Mouse (Mus musculus) embryonic stem cell, embryonic (primary cell): Measurements from ENCODE around the gene Fam19a5.

Experiments
- CTCF ChIA-PET, 4 experiments: fragments of 300-600 bp in 2 of 4; fragments of 350-600 bp in 2 of 4; sonication (Branson Sonifier 250); formaldehyde crosslinking; loops; one replicate each; lab custom pipeline; 2022; ENCODE audit warnings: inconsistent platforms in 2 of 4; lab: Charles Lee
- POLR2A ChIA-PET, 4 experiments: fragments of 300-600 bp in 2 of 4; fragments of 350-600 bp in 2 of 4; sonication (Branson Sonifier 250); formaldehyde crosslinking; loops; one replicate each; lab custom pipeline; 2022; ENCODE audit warnings: antibody characterized with exemption in 4 of 4, inconsistent platforms in 1 of 4; lab: Charles Lee

Fam19a5 gene

GRCm38 (mm10) chr15:87579861-87580260 is 35.8 kb downstream of the Fam19a5 start:
- ChIA-PET CTCF (interaction anchor here in 1 of 4 experiments (0.7 kb wide), 1 partner anchor 668 kb away, joined by 3 read pairs; no protein-coding TSS in a partner anchor), POLR2A (no interaction called here)

GRCm38 (mm10) chr15:87583921-87584621 is 40.0 kb downstream of the Fam19a5 start:
- ChIA-PET POLR2A (no interaction called here), CTCF (interaction anchor here in 1 of 4 experiments (0.6 kb wide), 1 partner anchor 377 kb away, joined by 3 read pairs; no protein-coding TSS in a partner anchor)

- ChIA-PET CTCF (interaction anchor here in 1 of 4 experiments (1.6 kb wide), 1 partner anchor 33 kb away, joined by 4 read pairs; no protein-coding TSS in a partner anchor), POLR2A (interaction anchor here in 1 of 4 experiments (0.6 kb wide), 1 partner anchor 1229 kb away, joined by 3 read pairs; no protein-coding TSS in a partner anchor)
Measured at GRCm38 (mm10) chr15:87590975-87591374, 46.9 kb downstream of the Fam19a5 start.

DNA sequence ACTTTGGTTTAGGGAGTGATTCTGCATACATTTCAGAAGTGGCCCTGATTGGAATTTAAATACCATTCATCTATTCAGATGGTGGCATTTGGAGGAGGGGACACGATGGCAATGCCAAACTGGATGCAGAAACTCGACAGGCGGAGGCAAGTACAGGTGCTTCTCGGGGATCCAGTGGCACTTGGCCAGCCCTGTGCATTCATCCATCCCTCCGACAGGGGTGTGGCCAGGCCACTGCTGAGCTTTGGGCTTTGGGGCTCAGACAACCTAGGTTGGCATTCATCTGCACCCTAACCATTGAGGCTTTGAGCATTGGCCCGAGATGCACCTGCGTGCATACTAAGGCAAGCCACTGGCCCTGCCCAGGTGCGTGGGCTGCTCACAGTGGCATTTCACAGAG is 52.6 kb downstream of the Fam19a5 start:
- CTCF ChIA-PET: no interaction called here
- POLR2A ChIA-PET: no interaction called here

DNA sequence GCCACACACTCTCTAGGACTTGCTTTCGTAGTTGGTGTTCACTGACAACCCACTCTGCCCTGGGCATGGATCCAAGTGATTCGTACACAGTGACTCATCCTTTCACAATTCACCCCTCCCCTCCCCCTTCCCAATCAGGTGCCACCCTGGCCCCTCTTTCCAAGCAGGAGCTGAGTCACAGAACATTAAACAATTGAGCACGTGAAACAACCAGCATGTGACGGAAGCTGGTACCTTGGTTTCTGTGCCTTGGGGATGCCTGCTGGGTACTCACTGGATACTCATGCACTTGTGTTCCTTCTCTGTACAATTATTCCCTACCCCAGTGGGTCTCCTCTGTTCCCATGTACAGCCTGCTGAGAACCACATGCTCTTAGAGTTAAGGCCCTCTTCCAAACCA is 53.0 kb downstream of the Fam19a5 start:
- ChIA-PET CTCF (no interaction called here), POLR2A (no interaction called here)

DNA sequence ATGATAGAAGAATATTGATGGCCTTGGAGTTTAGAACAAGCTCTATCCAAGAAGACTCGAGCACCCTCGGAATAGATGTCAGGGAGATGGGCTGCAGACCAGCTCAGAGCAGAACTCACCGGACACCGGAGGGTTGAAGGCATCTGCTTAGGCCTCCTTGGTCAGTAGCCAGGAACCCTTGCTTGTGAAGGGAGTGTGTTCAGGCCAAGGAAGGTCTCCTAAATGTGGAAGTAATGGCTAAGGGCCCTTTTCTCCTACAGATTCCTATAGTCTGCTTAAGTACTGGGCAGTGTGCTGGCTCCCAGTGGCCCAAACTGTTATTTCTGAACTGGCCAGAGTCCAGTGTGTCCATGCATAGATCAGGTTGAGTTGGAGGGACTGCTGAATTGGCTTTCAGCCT is 53.7 kb downstream of the Fam19a5 start:
- CTCF ChIA-PET: no interaction called here
- POLR2A ChIA-PET: no interaction called here

GRCm38 (mm10) chr15:87598636-87599035 is 54.5 kb downstream of the Fam19a5 start:
- ChIA-PET CTCF (no interaction called here), POLR2A (no interaction called here)

- POLR2A ChIA-PET: interaction anchor here in 1 of 4 experiments (0.7 to 1.2 kb wide), 4 partner anchors 9 to 1257 kb away, joined by 3 read pairs; no protein-coding TSS in a partner anchor
- CTCF ChIA-PET: interaction anchor here in 3 of 4 experiments (0.7 to 1.3 kb wide), 3 partner anchors 20 to 420 kb away, joined by 3 to 6 read pairs (median 3); no protein-coding TSS in a partner anchor
Measured at GRCm38 (mm10) chr15:87603316-87603715, 59.2 kb downstream of the Fam19a5 start.

DNA sequence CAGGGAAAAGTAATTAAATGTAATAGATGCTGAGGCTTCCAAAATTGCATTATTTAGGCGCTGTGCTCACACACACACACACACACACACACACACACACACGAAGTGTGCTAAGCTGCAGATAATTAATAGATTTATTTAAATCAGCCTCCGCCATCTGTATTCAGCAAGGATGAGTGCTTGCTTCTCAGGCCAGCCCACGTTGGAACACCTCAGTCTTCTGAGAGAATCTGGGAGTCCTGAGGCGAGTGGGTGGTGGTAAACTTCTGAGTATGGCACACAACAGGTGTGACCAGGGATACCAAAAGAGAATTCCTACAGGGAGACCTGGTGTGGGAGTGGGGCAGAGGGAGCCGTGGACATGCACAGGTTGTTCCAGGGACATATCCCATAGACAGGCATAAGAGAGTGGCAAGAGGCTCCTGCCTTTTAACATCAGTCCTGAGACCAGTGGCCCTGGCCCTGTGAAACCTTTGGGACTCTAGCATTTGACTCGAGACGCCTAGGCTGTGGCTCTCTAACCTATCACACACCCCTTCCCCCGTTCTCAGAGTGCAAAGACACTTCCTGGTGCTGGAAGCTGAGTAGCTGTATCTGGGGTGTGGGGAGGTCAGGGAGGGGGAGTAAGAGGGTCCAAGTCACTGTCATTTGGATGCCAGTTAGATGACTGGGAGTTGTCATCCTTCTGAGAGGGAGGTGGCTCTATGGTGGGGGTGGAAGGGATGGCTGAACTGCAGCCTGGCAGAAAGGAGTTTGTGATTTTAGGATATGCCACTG is 61.6 kb downstream of the Fam19a5 start:
- CTCF ChIA-PET: no interaction called here
- POLR2A ChIA-PET: interaction anchor here in 1 of 4 experiments (1.3 kb wide), 1 partner anchor 18 kb away, joined by 3 read pairs; no protein-coding TSS in a partner anchor

DNA sequence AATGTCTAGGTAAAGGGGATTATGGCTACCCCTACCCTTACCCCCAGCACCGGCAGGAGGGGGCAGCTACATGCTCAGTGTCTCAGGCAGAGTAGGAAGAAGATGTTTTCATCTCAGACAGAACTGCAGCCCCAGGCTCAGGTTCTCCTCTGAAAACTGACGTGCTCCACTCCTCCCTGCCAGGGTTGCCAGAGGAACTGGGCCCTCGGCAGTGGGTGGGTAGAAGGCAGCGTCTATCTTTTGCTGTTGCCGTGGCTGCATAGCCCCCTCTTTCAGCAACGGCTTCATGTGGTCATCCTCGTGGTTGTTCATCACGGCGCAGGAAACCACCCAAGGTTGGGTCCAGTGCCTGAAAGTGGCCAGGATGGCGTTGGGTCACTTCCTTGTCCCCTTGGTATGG is 62.6 kb downstream of the Fam19a5 start:
- POLR2A ChIA-PET: no interaction called here
- CTCF ChIA-PET: no interaction called here

DNA sequence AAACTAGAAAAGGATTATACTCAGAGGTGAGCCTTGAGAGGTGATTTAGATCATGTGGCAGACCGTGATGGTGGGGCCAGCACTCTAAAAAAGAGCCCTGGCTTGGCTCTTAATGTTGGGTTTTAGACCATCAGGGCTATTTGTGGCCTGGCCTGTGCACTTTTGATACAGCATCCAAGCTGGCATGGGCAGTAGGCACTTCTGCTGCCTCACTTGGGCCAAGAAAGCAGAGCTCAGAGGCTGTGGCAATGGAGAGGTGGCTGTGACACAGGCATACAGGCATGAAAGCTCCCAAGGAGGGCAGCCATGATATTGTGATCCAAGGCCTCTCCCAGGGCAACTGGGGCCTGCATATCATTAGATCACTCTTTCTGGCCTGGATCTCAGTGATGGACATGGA is 65.1 kb downstream of the Fam19a5 start:
- CTCF ChIA-PET: no interaction called here

GRCm38 (mm10) chr15:87623966-87624609 is 80.0 kb downstream of the Fam19a5 start:
- ChIA-PET POLR2A (interaction anchor here in 2 of 4 experiments (0.5 to 1.5 kb wide), 2 partner anchors 19 to 594 kb away, joined by 3 to 5 read pairs; no protein-coding TSS in a partner anchor), CTCF (interaction anchor here (0.5 to 2.8 kb wide), 25 partner anchors 12 to 1444 kb away, joined by 3 to 16 read pairs (median 4); no protein-coding TSS in a partner anchor)

More for the DNA sequence above, 65.1 kb downstream of the Fam19a5 start:
- POLR2A ChIA-PET: interaction anchor here in 1 of 4 experiments (0.5 kb wide), 1 partner anchor 330 kb away, joined by 6 read pairs; no protein-coding TSS in a partner anchor

GRCm38 (mm10) chr15:87624610-87625091 is 80.6 kb downstream of the Fam19a5 start:
- POLR2A ChIA-PET: interaction anchor here in 3 of 4 experiments (0.5 to 1.5 kb wide), 5 partner anchors 20 to 621 kb away, joined by 3 to 5 read pairs (median 3); no protein-coding TSS in a partner anchor
- CTCF ChIA-PET: interaction anchor here (0.5 to 2.8 kb wide), 27 partner anchors 13 to 1504 kb away, joined by 3 to 16 read pairs (median 4); partner anchors contain the start of gene Hdac10 (in 1 of the 4)

- ChIA-PET CTCF (interaction anchor here (0.6 to 2.8 kb wide), 13 partner anchors 137 to 1503 kb away, joined by 3 to 16 read pairs (median 3); partner anchors contain the start of gene Hdac10 (in 1 of the 4)), POLR2A (interaction anchor here in 3 of 4 experiments (0.6 to 1.0 kb wide), 3 partner anchors 79 to 620 kb away, joined by 3 read pairs; no protein-coding TSS in a partner anchor)
Measured at GRCm38 (mm10) chr15:87625236-87626023, 81.3 kb downstream of the Fam19a5 start.

DNA sequence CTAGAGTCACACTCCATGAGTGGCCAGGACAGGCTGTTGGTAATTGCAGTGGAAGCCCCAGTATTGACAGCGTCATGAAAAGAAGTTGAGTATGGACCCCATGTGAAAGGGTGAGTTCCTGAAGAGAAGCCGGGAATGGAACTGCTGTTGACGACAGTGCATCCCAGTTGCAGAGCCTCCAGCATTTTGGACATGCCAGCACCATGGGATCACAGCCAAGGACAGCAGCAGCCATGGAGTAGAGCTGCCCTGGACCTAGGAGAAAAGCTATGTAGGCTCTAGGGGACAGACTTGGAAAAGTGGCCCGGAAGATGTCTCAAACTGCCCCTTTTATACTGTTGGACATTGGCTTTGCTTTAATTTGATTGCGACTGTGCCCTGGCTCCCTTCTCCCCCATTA is 91.2 kb downstream of the Fam19a5 start:
- ChIA-PET POLR2A (no interaction called here), CTCF (interaction anchor here in 1 of 4 experiments (0.6 kb wide), 1 partner anchor 9 kb away, joined by 3 read pairs; no protein-coding TSS in a partner anchor)

- ChIA-PET POLR2A (no interaction called here), CTCF (no interaction called here)
Measured at GRCm38 (mm10) chr15:87636407-87636806, 92.3 kb downstream of the Fam19a5 start.

DNA sequence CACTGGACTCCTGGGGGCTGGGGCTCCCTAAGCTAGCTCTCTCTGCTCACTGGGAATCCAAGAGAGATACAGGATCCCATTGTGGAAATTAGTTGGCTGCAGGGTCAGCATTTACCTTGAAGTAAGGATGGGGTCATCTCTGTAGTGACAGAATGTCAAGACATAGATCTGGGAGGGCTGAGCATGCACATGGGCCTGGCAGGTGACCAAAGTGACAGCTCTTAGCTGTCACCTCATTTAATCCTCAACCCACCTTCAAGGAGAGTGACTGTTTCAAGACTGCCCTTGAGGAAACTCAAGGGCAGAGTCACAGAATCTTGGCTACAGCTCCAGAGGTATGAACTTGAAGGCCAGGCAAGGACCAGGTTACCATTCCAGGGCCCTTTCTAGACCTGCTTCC is 93.1 kb downstream of the Fam19a5 start:
- ChIA-PET CTCF (no interaction called here), POLR2A (no interaction called here)
